Mouse (Mus musculus) lung, postnatal 36 days (tissue): Measurements from ENCODE around the gene Olfr1262.

Experiments
- DNase-seq: peaks from one replicate; pipeline ENCODE4 v3.0.0; 2022; ENCODE audit warnings: mixed read lengths

The Olfr1262 gene

DNA sequence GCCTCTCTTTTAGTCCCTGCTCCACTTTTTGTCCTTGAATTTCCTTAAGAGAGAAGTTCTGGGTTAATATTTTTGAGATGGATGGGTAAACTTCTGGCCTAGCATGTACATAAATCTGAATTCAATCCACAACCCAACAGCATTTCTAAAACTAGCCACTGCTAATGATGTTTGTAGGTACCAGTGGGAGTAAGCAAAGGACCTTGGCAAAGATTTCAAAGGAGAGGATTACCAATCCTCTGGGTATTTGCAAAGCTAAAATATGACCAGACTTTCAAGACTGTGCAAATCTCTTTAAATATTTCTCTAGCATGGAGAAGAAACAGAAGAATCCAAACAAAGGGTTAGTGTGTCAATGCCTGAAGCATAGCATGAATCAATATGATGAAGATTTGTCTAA, at the start of gene Olfr1262:
Gene Olfr1262, plus strand, starts transcription at position 301 of the 400 bp plus-strand sequence.
- no peak for DNase-seq

DNA sequence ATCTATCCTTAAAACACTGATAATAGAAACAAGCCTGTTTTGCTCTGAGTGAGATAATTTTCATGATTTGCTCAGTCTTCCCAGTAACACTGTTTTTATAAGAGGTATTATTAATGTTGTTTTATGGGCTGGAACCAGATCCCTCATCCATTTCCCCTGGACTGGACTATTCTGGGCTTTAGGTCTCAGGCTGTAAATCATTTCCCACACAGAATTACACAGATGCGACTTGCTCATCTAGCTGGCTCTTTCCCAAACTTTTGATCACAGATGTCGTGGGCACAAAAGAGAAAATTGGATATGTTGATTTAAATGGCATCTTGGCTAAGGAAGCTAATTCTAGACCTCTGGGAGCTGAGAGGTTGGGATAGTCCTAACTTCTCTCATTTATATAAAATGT, 25.8 kb upstream of the Olfr1262 start, which contains the start of gene Olfr1260:
Gene Olfr1260, plus strand, starts transcription at position 157 of the 400 bp plus-strand sequence.
- no peak for DNase-seq

DNA sequence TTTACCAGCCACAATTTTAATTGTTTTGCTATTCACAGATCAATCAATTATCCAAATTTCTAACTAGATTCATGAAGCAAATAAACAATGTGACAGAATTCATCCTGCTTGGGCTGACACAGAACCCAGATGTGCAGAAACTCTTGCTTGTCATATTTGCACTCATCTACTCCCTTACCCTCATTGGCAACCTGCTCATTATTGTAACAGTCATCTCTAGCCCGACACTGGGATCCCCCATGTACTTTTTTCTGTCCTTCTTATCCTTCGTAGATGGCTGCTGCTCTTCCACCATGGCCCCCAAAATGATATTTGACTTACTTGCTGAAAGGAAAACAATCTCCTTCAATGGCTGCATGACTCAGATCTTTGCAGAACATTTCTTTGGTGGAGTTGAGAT, 22.2 kb upstream of the Olfr1262 start:
- DNase-seq, result no peak

DNA sequence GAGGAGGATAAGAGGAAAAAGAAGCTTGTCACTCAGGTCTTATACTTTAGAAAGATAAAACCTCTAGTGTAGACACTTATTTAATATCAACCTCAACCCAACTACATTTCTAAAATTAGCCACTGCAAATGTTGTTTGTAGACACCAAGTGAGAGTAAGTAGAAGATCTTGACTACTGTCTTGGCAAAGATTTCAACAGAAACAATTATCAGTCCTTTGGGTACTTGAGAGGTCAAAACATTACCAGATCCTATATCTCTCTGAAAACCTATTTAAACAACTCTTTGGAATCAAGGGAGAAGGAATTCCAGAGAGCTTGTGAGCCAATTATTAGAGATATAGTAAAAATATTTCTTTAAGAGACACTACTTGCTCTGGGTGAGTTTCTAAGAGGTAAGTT, 9.0 kb upstream of the Olfr1262 start, which contains the start of gene Olfr1261:
Gene Olfr1261, plus strand, starts transcription at position 301 of the 400 bp plus-strand sequence.
- no peak for DNase-seq

DNA sequence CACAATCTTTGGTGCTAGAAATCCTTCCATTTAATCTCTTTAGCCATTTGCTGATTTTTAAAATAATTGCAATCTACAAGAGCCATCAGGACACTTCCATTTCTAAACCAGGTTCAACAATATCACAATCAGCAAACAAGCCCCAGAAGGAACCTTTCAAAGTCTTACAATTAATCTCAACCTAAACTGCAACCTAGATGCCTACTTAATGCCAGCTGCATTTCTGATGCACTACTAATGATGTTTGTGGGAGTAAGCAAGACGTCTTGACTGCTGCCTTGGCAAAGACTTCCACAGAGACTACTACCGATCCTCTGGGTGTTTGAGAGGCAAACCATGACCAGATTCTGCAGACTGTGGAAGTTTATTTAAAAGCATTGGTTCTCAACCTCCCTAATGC, 11.9 kb downstream of the Olfr1262 start, which contains the start of gene Olfr1263:
Gene Olfr1263, plus strand, starts transcription at position 301 of the 400 bp plus-strand sequence.
- no peak for DNase-seq

DNA sequence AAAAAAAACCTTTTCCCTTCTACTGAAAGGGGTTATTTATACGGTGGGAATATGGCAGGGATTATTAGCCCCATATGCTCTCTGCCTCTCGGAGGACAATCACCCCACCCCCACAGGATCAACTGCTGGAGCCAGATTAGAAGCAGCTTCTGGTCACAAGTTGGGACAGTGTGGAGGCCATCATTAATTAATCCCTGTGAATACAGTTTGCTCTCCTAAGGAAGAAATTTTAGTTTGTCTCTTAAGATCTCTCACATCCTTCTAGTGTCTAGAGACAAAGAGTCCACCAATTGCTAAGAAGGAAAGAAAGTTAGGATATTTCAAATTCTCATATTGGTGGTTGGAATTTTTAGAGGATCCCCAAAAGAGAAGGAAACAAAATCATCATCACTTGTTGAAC, 25.5 kb downstream of the Olfr1262 start, which contains the start of gene Olfr1264:
Gene Olfr1264, minus strand, starts transcription at position 101 of the 400 bp plus-strand sequence.
- DNase-seq, result no peak

DNA sequence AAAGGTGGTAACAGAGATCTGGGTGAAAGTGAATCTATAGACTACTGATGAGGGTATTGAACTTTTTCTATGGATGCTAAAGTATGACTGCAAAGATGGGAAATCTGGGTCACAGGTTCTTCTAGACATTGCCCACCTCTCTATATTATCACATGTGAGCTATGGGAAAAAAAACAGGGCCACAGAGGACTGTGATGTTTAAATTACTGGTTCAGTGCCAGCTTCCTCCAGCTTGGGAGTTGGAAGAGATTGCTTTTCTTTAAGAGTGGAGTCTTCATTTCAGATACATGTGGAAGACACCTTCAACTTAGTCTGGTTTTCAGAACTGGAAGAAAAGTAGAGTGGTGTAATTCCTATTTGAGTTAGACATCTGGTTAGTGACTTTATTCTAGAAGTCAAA, 35.1 kb downstream of the Olfr1262 start, which contains the start of gene Olfr1265:
Gene Olfr1265, plus strand, starts transcription at position 301 of the 400 bp plus-strand sequence.
- DNase-seq, result no peak
